Mouse (Mus musculus): ENCODE results near the gene Slc44a3.
A peak's percentile ranks its signal among the peaks of the same experiment; 100 is the strongest.

Slc44a3 gene

GRCm38 (mm10) chr3:121451404-121451803 lies 80.8 kb downstream of the Slc44a3 start:
- DNase-seq, result no peak

DNA sequence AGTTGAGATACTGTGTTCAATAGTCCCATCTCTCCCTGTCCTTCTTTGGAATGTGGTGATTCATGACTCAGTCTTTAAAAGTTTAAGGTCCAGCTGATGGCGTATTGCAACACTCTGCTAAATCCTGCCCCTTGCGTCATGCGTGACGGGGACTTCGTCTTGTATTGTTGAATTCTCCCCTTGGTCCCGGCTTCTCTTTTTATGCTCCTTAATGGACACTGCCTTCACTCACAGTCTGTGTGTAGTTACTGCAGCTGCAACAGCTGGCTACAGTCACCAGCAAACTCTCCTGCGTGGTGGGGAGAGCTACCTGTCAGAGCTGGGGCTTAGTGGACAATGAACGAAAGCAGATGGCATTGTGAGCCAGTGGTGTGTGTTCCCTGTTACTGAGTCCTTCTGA lies 82.7 kb downstream of the Slc44a3 start:
- DNase-seq, result no peak

- no peak for DNase-seq
Observed at GRCm38 (mm10) chr3:121448606-121449005, 83.6 kb downstream of the Slc44a3 start.

DNA sequence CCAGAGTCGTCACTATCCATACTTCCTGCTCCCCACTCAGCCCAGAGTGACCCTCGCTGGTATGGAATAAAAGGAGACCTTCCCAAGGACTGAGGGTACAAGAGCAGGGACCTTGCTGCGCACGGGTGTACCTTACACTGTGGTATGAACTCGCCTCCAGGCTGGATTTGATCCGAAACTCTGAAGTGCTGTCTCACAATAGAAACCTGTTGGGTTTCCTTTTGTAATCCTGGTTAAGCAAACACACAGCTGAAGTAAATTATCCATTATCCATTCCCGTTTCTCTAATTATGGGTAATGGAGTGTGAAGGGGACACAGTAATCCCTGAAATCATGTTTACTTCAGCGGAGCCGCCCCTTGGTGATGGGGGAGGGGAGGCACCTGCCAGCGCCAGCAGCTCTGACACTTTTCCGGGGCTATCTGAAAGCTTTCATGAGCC lies 84.2 kb downstream of the Slc44a3 start:
- no peak for DNase-seq

DNA sequence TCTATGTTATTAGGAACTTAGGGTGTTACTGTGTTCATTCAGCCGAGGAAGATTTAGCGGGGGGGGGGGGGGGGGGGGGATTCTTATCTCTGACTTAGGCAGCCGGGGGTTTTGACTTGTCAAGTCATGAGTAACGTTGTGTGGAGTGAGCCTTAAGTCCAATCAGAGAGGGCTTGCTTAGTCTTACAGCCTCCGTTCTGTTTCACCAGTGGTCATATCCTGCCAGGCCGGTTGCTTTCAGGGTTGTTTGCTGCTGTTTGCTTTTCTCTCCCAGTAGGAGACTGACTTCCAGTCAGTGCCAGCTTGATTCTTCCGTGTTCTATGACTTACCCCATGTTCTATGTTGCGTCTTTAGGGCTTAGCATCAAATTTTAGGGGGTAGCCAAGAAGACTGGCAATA lies 85.8 kb downstream of the Slc44a3 start:
- DNase-seq, result no peak

DNA sequence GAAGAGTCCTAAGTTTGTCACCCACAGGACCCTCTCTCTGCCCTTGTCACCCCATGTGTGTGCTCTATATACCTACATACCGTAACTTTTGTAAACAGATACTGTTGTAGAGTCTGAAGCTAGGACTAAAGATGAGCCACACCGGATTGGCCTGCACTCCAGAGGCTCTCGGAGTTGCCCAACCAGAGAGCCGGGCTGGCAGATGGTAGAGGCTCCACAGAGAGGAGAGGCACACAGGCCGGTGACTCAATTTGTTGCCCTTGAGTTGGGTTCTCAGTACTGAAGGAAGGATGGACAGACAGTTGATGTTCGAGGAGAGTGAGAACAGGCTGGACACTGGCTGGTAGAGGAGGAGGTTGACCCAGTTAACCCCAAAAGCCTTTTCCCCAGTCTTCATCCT lies 87.8 kb downstream of the Slc44a3 start:
- no peak for DNase-seq

DNA sequence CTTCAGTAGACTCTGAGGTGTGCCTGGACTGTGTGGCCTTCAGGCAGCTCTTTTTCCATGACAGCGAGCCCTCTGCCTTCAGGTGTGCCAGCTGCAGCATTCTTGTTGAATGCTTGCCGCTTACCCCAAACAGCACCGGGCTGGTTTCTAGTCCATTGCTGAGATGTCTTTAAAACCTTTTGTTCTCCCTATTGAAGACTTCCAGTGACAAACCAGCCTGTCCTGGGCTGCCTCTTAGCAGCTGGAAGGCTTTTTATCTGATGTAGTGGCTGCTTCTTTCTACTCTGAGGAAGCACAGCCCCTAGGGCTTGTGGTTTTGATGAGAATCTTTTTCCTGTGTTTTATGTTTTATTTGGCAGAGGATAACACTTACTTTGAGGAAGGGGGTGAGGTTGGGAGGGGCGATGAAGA lies 88.3 kb downstream of the Slc44a3 start:
- DNase-seq, result no peak

DNA sequence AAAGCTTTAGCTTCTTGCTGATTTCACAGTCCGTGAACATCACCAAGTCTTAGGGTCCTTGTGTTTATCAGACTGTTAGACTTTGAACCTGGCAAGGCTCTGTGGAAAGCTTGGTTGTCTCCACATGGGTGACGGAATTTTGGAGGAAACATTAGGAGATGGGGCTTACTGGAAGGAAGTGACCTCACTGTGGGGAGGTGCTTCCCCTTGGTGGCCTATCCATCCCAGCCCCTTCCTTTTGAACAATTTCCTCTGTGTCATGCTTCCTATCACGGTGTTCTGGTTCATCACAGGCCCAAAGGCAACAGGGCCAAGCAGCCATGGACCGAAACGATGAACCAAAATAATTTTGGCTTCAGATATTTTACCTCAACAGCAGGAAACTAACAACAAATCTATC lies 89.9 kb downstream of the Slc44a3 start:
- DNase-seq, result no peak

DNA sequence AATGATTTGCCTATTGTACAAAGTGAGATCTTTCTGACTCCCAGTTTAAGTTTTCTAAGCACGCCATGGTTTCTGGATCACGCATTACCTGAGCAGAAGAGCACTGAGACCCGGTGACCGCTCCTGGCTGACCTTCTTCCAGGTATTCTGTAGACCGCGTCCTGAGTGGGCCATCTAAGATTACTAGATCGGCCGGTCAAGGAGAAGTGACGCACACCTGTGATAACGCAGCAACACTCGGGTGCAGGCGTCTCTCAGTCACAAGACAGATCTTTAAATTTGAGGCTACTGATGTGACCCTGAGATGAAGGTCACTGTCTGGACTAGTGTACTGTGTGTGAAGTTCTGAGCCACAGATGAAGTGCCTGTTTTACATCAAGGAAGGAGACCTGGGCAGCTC lies 90.7 kb downstream of the Slc44a3 start:
- no peak for DNase-seq

GRCm38 (mm10) chr3:121439623-121440161 lies 92.5 kb downstream of the Slc44a3 start:
- DNase-seq, result no peak

GRCm38 (mm10) chr3:121437996-121438395 lies 94.2 kb downstream of the Slc44a3 start:
- no peak for DNase-seq

GRCm38 (mm10) chr3:121437070-121437469 lies 95.1 kb downstream of the Slc44a3 start:
- no peak for DNase-seq

DNA sequence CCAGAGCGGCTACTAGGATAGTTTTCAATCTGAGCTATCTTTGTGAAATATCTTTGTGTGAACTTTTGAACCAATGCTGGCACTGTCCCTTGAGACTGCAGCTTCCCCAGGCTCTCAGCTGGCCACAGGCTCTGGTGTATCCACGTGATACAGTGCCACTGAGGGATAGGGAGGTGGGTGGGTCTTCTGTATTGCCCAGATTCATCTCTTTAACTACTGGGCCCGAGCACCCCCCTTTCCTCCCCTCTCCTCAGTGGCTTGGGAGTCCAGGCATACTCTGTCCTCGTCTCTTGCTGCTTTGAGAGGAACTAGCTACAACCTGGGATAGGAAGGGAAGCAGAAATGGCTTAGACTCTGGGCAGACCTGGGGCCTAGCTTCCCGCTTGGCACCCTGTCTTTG lies 96.9 kb downstream of the Slc44a3 start:
- no peak for DNase-seq

DNA sequence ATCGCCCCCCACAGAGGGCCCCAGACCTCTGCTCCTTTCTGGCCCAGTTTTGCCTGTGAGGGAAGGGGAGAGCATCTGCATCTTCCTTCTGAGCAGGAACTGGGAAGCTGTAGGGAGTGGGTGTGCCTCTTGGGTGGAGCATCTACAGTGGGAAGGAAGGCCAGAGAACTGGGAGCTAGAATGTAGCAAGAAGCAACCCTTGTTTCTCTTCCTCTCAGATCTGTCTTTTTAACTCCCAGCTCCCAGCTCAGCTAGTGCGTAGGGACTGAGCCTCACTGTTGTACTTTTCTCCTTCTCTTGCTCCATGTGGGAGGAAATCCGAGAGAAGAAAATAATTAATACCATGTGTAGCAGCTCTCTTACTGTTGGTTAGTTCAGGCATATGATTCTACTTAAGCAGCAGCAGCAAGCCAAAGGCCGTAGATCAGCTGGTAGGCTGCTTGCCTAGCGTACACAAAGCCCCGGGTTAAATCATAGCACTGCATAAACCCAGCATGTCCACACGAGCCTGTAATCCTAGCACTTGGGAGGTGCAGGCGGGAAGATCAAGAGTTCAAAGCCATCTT lies 98.2 kb downstream of the Slc44a3 start:
- DNase-seq, result no peak

- DNase-seq, result no peak
Observed at GRCm38 (mm10) chr3:121433359-121433758, 98.8 kb downstream of the Slc44a3 start.

DNA sequence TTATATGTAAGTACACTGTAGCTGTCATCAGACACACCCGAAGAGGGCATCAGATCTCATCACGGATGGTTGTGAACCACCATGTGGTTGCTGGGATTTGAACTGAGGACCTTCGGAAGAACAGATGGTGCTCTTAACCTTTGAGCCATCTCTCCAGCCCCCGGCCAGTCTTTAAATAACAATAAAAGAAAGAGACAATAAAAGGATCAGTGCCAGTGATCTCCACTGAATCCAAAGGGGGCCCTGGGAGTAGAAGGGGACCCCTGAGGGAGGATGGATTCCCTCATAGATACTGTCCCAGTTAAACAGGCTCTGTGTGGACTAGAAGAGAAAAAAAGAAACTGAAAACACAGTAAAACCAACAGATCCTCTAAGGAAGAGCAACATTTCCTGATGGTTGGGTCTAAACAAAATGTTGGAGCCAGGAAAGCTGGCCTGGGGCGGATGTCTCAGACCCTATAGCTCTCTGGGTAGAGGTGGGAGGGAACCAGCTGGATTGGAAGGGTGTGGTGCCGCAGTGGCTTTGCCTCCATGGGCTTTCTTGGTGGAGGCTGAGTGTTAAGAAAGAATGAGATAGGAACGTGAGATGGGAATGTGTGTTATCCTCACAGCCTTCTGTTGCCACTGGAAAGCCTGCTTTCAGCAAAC lies 101.8 kb downstream of the Slc44a3 start:
- no peak for DNase-seq

DNA sequence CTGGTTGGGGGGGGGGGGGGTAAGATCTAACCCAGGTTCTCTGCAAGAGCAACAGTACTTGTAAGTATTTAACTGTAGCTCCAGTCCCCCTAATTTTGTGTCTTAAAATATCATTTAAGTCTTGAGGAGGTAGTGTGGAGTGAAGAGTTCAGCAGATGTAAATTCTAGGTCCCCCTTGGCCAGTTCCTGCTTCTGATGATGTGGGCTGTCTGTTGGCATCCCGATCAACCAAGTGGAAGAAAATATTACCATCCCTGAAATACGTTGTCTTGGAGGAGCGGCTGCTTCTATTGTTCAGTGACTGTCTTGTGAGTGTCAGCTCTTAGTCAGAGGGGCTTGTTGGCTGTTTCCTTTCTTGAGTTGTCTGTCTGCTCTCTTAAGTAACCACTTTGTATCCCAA lies 102.7 kb downstream of the Slc44a3 start:
- DNase-seq, result no peak

DNA sequence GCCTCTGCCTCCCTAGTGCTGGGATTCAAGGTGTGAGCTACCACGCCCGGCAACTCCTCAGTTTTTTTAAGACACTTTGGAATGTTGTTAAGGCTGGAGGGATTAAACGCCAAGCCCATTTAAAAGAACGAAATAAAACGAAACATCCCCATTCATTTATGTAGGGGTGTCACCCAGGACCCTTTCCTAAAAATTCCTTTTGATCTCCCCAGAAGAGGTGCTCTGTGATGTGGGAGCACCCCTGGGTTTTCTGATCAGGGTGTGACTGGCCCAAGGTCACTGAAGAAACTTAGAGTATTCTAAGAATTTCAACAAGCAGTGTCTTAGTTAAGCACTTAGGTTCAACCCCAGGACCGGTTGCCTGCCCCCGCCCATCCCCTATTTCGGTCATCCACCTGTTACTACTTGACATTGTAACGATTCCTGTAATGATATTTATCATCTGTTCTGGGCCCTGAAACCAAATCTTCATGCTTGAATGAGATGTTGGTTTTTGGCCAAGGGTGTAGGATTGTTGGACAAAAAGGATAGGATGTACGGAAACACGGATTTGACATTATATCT lies 103.4 kb downstream of the Slc44a3 start:
- no peak for DNase-seq

DNA sequence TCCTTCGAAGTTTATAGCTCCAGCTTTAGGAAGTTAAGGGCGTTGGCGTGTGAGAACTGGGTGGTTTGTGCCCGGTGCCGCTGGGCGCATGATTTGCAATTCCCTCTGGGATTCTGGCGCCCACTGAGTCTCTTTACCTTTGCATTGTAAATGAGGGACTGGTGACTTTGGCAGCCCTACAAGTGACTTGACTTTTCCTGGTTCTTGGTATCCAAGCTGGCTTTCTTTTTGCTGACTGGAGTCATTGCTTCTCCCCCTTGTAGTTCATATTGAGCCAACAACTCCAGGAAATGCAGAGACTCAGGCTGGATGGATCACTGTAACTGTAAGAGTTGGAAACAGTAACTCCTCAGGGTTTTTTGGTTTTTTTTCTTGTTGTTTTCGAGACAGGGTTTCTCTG lies 104.0 kb downstream of the Slc44a3 start:
- DNase-seq, result peak; percentile 15

DNA sequence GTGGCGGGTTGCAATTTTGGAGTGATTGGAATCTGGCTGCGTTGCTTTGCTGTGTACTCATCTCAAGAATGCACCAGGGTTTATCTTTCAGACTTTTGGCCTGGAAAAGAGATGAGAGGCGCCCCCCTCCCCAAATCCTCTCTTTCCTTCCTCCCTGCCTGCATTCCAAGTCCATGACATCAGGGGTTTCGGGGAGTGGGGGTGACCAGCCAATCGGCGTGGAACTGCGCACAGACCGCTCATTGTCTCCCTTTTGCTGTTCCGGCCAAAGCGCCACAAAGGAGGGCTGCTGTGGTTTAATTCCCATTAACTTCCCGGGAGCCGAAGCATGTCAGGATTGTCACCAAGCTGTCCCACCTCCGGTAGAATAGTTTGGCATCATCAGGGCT lies 104.7 kb downstream of the Slc44a3 start:
- DNase-seq, result peak; percentile 55

- DNase-seq, result peak; percentile 53
Observed at GRCm38 (mm10) chr3:121426621-121427519, 105.3 kb downstream of the Slc44a3 start.

GRCm38 (mm10) chr3:121425861-121426620 lies 106.2 kb downstream of the Slc44a3 start, which contains the start of gene Cnn3:
Gene Cnn3, plus strand, starts transcription at chr3:121426497.
- DNase-seq, result peak; percentile 89
